Mouse (Mus musculus) cortical plate, adult 2 months (tissue): Measurements from ENCODE around the gene Nat8f1.

Experiments
- CTCF ChIP-seq: fragments of 200-500 bp; IDR thresholded peaks from 2 replicates; pipeline ENCODE4 v1.5.1; 2011; ENCODE audit warnings: mild to moderate bottlenecking, control low read depth, low read length; ENCODE audit not compliant: insufficient read depth; ENCODE audit errors: extremely low read depth
- POLR2A ChIP-seq: fragments of 200-500 bp; IDR thresholded peaks from 2 replicates; pipeline ENCODE4 v1.6.1; 2011; ENCODE audit warnings: mild to moderate bottlenecking, low read length, control low read depth; ENCODE audit not compliant: insufficient read depth; ENCODE audit errors: extremely low read depth

DNA sequence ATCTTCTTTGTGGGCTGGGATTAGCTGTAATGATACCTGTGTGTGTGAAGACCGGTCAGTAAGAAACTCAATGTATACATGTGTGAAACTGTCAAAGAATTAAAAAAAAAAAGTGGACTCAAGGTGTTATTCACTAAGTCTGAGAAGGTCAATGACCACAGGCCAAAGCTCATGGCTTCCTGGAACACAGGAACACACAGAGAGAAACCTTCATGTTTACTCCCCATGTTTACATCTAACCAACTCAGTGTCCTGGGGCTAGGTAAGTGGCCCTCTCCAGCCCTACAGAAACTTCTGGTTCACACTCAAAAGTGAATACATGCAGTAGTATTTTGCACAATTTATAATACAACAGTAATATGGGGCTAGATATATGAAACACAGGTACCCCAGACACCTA is 5.8 kb downstream of the Nat8f1 start:
- TF ChIP-seq POLR2A = no peak
- no peak for TF ChIP-seq CTCF
